Mouse (Mus musculus) layer of hippocampus, postnatal 14 days (tissue): ENCODE results near the gene Kctd2. TPM values are rescaled to one million over a fixed set of nuclear protein-coding genes. Genes with fewer than 3 reads are reported as not detected.
"Not testable (repeated sequence)": the region's sequence is repeated elsewhere in the genome, so short reads cannot be mapped to it uniquely, and the experiment has no call there.

ENCODE experiments used
- DNase-seq, 2 experiments: peaks; one replicate each; pipeline ENCODE4 v3.0.0; 2021 to 2022; ENCODE audit warnings: low spot score in 2 of 2, mixed read lengths in 1 of 2
- total RNA-seq, 2 experiments: library from RNA; stranded (reverse); gene quantifications; 2 replicates each; pipeline ENCODE4 v1.2.3; 2021

Gene Kctd2
- total RNA-seq, 2 experiments from 2014 or later = 59.0 to 68.3 TPM

DNA sequence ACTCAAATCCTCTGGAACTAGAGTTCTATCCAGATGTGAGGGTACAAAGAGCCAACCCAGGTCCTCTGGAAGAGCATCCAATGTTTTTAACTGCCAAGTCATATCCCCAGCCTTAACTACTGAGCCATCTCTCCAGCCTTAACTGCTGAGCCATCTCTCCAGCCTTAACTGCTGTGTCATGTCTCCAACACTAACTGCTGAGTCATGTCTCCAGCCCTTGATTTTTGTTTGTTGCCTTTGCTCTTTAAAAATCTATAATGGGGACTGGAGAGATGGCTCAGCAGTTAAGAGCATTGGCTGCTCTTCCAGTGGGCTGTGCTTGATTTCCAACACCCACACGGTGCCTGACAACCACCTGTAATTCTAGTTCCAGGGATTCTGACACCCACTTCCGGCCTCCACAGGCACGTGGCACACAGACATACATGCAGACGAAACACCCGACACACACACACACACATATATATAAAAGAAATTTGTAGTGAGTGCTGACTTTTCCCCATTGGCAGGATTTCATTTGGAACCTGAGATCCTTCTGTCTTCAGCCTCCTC lies 17.7 kb downstream of the Kctd2 start:
- DNase-seq = no peak

DNA sequence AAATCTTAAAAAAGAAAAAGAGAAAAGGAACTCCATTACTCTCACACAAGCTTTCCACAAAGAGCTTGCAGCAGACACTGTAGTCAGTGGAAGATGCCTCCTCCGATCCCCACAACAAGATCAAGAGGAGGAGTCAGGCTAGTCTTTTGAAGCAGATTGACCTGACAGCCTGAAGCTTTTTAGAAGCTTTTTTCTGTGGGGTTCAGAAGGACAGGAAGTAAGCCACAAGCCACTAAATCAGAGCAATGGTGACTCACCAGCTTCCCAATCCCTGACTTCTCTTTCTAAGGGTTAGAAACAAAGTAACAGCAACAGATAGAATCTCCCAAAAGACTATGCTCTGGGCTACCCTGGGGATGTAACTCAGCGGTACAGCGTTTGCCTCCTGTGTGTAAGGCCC lies 19.4 kb downstream of the Kctd2 start:
- no peak for DNase-seq

DNA sequence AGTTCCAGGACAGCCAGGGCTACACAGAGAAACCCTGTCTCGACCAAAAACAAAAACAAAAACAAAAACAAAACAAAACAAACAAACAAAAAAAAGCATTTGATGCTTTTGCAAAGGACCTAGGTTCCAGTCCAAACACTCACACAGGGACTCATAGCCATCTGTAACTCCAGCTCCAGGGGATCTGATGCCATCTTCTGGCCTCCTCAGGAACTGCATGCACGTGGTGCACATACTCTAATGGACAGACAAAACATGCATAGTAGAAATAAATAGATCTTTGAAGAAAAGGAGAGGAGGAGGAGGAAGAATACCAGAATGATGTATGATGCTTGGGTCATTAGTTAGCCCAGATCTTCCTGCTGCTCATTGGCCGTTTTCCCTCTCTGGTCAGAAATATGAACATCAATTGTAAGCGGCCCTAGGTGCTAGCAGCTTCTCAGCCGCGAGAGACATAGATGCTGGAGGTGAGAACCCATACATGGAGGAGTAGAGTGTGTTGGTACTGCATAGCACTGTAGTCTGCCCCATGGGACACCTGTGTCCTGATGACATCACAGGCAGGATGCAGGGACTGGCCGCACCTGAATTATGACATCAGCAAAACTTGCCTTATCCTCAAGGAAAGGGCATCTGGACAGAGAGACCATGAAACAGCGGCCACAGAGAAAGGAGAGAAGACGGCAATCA lies 20.1 kb downstream of the Kctd2 start, which contains the start of gene Trim80:
Gene Trim80 (plus strand): TSS at position 640 of the 690 bp plus-strand sequence.
- DNase-seq = no peak

DNA sequence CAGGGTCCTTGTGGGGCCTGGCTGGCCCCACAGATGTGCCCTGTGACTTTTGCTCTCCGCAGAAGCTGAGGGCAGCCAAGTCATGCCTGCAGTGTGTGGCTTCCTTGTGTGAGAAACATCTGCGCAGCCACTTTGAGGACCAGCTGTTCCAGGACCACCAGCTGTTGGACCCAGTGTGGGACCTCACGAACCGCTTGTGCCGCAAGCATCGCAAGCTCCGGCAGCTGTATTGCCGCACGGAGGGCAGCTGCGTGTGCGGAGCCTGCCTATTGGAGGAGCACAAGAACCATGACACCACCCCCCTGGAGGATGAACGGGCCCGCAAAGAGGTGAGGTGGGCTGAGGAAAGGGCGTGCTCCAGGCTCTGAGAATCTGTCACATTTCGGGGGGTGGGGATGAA lies 21.5 kb downstream of the Kctd2 start:
- no peak for DNase-seq

DNA sequence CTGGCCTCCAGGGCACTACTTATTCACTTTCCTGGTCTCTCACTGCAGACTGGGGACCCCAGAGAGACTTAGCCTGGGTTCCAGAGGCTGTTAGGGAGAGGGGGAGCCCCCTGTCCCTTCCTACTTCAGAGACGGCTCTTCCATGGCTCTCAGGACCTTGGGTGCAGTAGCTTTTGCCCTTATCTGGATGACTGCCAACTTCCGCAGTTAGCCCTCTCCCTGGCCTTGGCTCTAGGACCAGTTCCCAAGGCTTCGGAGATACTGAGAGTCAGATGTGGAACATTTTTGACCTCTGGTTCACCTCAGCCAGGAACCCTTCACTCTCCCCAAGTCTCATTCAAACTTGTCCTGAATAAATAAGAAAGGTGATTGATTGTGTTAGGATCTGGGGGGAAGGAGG lies 27.0 kb downstream of the Kctd2 start:
- no peak for DNase-seq

DNA sequence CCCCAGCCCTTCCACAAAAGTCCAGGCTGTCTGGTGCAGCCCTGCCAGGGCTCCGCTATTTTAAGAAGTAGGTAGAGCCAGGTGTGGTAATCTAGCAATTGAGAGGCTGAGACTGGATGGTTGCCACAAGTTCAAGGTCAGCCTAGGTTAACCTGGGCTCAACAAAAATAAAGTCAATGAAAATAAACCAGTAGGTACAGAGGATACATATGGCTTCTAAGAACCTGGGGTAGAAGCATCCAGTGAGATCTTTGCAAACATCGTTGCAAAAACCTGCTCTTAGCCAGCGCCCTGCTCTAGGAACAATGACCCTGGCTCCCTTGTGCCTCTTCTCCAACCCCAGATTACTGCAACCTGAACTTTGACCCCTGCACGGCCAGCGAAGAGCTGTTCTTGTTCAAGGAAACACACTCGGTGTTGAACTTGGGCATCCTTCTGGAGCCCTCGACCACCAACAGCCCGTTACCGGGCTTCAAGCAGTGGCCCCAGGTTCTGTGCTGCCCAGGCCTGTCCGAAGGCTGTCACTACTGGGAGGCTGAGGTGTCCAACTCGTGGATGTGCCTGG lies 27.5 kb downstream of the Kctd2 start:
- DNase-seq = no peak

DNA sequence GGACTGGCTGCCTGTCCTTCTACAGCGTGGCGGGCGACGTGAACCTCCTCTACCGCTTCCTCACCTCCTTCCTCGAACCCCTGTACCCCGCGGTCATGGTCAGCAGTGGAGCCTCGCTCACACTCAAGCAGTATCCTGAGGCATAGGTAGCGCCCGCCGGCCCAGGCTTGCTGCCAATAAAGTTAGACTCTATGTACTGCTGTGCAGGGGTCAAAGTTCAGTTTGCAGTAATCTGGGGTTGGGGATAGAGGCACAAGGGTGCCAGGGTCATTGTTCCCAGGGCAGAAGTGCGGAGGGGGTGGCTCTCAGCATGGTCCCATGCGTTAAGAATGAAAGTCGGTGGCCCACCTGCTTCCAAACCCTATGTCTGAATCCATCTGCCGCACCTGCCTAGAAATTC lies 28.1 kb downstream of the Kctd2 start:
- no peak for DNase-seq

DNA sequence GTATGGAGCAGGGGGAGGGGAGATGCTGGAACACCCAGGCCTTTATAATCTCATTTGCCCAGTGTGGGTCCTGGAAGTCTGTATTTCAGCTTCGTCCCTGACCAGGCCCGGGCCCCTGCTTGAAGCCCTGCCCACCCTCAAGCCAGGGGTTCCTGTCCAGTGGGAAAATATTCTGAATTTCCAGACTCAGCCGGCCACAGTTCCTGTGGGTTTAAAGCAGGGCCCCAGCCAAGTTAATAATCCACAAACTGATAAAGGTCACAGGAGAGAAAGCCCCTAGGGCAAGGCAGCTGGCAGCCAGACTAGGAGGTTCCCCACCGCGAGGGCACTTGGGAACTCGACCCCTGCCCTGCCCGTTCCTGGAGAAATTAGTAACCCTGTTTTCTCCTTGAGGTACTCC lies 29.1 kb downstream of the Kctd2 start:
- DNase-seq = no peak

DNA sequence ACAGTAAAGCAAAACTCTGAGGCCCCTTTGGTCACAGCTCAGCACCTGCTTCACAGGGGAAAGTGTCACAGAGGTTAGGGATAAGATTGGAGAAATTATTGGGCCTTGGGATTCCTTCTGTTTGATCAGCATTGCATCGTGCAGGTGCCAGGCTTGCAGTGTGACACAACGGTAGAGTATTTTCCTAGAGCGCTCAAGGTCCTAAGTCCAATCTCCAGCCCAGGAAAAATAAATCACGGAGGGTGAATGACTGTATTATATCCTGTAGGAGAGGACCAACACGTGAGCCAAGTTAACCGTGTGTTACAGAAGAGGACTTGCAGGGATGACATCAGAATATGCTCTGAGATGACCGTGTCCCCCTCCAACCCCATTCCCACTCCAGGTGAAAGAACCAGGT lies 30.2 kb downstream of the Kctd2 start:
- no peak for DNase-seq

DNA sequence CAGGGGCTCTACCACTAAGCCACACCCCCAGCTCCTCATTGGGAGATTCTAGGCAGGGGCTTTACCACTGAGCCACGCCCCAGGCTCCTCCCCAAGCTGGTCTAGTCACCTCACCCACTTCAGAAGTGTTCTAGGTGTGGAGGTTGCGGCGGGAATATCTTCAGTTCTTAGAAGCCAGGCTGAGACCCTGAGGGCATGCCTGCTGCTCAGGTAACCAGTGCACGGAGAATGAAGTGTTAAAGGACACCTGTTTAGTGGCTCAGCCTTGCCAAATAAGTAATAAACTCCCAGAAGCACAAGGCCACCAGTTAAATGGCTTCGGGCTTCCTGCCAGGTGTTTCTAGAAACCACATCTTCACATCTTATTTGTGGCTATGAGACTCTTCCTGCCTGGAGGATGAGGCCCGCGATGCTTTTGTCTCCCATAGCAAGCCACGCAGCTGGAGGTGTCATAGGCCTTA lies 31.9 kb downstream of the Kctd2 start:
- no peak for DNase-seq

DNA sequence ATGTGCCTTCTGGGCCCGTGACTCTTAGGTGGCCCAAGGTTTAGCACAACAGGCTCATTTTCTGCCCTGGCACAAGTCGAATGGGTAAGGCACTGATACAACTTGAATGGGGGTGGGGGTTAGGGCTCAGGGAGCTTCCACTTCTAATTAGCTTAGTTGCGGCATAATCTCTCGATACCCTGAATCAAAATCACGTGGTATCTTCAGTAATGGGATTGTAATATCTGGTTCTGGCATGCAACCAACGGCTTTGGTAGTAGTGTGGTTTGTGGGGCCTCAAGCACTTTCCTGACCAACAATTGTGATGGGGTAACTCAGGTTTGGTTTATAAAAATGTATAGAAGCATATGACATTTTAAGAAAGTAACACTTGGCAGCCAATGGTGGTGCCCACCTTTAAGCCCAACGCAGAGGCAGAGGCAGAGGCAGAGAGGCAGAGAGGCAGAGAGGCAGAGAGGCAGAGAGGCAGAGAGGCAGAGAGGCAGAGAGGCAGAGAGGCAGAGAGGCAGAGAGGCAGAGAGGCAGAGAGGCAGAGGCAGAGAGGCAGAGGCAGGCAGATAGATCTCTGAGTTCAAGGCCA lies 32.4 kb downstream of the Kctd2 start:
- no peak for DNase-seq

DNA sequence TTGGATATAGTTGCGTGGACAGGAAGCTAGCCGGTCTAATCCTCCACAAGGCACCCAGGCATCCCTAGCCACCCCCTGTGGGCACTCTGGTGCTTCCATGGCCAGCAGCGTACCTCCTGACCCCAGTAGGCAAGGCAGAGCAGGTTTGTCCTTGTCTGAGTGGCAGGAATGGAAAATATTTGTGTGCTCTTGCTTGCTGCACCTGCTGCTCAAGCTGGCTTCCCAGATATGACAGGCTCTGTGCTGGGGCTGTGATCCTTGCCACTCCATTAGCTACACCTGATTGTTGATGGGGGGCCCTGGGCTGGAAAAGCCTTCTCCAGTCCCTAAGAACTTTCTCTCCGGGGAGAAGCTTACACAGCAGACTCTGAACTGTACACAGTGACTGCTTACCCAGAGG lies 33.4 kb downstream of the Kctd2 start:
- DNase-seq = no peak

DNA sequence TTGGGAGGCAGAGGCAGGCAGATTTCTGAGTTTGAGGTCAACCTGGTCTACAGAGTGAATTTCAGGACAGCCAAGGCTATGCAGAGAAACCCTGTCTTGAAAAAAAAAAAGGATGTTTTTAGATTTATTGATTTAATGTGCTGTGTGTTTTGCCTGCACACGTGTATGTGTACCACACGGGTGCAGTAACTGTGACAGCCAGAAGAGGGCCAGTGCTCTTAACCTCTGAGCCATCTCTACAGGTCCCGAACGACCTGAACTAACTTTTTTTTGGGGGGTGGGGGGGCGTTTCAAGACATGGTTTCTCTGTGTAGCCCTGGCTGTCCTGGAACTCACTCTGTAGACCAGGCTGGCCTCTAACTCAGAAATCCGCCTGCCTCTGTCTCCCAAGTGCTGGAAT lies 34.9 kb downstream of the Kctd2 start:
- not testable (repeated sequence) for DNase-seq

DNA sequence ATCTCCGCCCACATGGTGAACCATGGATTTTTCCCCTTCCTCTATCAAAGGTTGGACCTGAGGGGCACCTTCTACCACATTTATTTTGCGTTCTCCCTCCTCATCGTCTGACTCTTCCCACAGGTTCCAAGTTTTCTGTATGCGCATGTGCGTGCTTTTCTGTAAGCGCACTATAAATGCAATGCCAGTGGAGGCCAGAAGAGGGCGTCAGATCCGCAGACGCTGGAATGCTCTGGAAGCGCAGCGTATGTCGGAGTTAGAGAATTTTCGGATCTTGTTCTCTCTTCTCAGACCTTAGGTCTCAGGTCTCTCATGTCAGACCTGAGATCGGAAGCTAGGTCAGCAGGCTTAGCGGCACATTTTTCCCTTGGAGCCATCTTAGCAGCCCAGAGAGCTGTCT lies 35.7 kb downstream of the Kctd2 start:
- DNase-seq = no peak

DNA sequence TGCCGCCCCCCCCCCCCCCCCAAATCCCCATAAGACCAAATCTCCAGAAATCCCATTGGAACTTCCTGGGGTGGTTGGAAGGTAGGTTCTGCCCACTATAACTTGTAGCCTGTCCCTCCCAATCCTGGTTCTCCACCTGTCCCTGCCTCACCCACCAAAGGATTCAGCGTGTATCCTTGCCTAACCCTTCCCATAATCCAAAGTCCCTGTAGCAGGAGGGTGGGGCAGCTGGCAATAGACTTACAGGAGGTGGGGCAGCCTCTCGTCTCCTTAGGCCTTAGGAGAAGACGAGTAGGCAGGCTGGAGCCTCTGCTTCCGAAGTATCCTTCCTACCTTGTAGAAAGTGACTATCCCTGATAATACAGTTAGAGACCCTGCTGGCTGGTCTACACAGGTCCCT lies 36.3 kb downstream of the Kctd2 start:
- DNase-seq = no peak

DNA sequence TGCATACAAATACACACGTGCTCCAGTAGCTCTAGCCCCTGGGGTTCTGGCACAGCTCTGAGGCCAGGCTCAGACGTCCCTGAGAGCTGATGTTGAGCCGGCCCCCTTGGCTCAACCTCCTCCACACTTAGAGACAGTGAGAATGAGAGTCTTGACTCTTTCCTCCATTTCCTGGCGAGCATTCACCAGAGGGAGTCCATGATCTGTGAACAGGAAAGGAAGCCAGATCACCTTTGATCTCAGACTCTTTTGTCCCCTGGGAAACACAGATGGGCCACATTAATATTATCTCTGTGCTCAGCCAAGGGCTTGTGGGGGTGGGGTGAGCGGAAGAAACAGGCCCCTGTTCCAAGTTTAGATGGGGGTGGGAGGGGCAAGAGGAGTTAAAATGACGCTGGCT lies 37.5 kb downstream of the Kctd2 start:
- no peak for DNase-seq

DNA sequence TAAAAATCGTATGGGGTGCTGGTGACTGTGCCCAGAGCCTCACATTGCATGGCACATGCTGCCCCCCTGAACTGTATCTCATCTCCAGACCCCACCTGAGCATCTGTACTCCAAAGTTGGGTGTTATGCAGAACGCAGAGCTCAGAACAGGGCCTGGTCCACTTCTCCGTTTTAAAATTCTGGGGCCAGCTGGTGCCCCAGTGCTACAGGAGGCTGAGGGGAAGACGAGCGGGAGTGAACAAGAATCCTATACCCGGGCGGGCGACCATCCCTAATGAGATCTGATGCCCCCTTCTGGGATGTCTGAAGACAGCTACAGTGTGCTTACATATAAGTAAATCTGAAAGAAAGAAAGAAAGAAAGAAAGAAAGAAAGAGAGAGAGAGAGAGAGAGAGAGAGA lies 41.0 kb downstream of the Kctd2 start:
- no peak for DNase-seq

DNA sequence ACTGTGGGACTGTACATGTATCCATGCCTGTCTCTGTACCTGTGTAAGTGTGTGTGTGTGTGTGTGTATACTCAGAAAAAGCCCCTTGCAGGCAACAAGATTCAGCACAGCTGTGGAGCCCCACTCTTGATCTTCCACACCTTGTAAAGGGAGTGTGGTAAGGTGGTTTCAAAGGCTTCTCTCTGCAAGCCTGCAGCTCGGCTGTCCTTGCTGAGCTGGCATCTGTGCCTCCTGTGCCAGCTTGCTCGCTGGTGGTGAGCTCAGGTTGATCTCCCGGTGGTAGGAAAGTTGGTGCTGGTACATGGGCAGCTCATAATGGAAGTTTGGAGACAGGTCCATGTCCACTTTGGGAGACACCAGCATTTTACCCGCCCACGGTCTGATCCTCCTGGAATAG lies 41.9 kb downstream of the Kctd2 start:
- DNase-seq = no peak

DNA sequence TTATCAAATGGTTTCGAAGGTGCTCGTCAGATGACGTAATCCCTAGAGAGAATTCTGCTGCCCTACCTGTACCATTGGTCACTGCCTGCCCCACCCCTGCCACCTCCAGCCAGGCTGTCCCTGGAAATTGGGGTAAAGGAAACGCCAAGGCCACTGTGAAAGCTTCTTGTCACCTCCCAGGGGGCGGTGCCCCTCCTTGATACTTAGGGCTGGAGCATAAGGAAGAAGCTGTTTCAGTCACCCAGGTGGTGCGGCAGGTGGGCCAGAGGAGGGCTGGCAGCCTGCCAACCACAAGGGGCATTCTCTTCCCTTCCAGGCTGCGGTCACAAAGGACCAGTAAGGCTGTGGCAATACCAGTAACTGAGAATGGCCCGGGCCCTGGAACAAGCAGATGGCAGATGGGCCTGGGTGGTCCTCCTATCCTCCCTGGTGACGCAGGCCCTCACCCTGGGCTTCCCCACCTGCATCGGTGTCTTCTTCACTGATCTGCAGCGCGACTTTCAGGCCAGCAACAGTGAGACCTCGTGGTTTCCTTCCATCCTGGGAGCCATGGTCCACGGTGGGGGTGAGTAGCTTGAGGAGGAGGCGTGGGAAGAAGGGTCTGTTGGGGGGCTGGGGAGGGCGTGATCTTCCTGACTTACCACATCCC lies 42.4 kb downstream of the Kctd2 start, which contains the start of gene Slc16a5:
Gene Slc16a5 (plus strand): TSS at position 232 of the 649 bp plus-strand sequence.
- DNase-seq = no peak

DNA sequence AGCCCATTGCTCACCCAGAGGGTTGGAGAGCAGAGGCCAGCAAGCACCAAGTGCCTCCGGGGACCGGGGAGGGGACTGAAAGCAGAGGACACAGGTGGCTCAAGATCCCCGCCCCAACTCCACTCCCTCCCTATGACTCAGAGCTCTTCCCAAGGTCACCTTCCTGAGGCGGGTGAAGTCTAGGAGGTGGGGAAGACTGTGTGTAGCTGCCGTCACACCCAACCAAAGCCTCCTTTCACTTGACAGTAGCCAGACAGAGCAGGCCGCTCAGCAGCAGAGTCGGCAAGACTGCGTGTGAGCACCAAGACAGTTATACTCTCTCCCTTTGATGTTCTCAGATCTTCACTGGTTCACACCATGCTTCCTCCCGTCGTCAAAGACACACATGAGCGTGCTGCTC lies 43.5 kb downstream of the Kctd2 start:
- no peak for DNase-seq

DNA sequence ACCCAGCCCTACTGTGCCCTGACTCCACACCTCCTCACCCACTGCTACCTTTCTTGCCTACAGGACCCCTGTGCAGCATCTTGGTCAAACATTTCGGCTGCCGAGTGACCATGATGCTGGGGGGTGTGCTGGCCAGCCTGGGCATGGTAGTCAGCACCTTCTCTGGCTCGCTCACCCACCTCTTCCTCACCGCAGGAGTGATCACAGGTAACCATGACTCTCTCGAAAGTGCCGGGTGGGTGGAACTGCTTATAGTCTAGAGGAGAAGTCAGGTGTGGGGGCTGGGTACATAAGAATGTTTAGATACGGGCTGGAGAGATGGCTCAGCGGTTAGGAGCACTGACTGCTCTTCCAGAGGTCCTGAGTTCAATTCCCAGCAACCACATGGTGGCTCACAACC lies 44.9 kb downstream of the Kctd2 start:
- no peak for DNase-seq

DNA sequence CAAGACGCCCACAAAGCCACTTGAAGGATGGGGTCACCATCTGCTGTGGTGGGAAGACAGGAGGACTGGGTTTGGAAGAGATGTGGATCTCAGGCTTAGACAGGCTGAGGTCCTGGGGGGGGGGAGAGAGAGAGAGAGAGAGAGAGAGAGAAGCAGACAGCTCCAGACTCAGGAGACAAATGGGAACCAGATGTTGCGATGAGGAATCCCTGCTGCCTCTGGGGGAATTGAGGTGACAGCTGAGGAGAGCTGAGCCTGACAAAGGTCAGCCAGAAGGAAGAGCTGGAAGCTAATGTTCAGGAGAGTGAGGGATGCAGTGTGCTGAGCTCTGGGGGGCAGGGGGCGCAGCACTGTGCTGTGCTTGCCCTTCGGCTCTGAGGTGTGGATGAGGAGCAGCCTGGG lies 47.3 kb downstream of the Kctd2 start:
- no peak for DNase-seq
